Mouse (Mus musculus) common myeloid progenitor, adult 5-6 weeks (primary cell): ENCODE data around the gene Paqr5. TPM values are rescaled to one million over a fixed set of nuclear protein-coding genes. Genes with fewer than 3 reads are reported as not detected.

Source experiments
- ATAC-seq: replicated peaks from 2 replicates; pipeline ENCODE4 v1.8.0; 2016; ENCODE audit warnings: low read depth, mild to moderate bottlenecking, moderate TSS enrichment, inconsistent platforms; ENCODE audit not compliant: poor library complexity, severe bottlenecking
- total RNA-seq: library from RNA; stranded (forward); fragments of 200-1000, 187-1606 nt; gene quantifications from 2 replicates; pipeline ENCODE4 v1.2.3, GENCODE M21; 2017

Paqr5 gene
- total RNA-seq, 1 experiment from 2014 or later: 2.4 TPM

DNA sequence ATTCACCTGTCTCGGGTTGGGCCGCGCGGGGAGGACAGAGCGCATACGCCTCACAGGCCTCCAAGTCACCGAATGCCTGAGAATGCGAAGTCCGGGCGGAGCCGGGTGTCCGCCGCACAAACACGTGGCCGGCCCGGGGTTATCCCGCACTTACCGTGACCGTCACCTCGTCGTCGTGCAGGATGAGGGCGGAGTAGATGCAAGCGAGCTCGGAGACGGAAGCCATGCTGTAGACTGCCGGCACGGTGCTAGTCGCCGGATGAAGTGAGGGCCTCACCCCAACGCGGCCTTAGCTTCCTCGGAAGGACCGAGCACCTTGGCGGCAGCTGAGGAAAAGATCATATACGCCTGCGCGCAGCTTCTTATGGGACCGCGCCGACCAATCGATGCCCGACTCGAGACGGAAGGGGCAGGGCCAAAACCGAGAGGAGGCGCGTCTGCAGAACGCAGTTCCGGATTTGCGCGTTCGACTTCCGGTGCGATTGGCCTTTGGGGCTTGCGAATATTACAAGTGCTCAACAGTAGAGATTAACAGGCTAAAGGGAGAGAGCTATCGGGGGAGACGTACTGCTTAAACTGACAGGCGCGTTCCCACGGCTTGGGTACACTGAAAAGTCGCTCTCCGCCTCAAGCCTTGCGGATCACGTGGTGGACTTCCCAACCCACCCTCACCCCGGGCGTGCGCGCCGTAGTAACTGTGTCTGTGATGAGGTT lies 112.3 kb downstream of the Paqr5 start, which contains the start of gene Rplp1:
Gene Rplp1 (minus strand): TSS at position 340 of the 714 bp plus-strand sequence.
- ATAC-seq: peak; percentile 86

DNA sequence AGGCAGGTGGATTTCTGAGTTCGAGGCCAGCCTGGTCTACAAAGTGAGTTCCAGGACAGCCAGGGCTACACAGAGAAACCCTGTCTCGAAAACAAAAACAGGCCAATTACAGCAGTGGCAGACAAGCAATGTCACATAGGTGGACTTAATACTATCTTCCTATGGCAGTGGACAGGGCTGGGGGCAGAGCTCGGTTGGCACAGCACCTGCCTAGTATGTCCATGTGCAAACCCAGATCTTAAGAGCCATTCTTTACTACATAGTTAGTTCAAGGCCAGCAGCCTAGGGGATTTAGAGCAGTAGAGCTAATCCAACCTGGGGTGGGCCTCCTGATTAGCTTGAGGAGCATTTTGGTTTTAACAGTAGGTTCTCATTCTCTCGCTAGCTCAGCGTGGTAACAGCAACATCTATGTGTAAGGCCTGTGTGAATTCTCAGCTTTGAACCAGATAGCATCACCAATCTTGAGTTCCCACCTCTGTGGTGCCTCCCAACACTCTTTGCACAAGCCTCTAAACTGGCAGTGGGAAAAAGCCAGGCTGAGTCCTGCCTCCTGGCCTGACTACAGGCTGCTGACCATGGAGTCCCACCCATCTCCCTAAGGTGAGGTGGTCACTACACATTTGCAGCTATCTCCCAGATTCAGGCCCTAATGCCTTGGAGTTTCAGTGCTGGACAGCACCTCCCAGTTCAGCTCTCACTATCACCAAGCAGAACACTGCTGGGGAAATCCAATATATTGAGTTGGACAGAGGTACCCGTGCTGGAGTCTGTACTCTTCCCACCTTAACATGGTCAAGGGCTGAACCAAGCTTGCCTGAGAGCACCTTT lies 115.1 kb downstream of the Paqr5 start:
- ATAC-seq: no peak

DNA sequence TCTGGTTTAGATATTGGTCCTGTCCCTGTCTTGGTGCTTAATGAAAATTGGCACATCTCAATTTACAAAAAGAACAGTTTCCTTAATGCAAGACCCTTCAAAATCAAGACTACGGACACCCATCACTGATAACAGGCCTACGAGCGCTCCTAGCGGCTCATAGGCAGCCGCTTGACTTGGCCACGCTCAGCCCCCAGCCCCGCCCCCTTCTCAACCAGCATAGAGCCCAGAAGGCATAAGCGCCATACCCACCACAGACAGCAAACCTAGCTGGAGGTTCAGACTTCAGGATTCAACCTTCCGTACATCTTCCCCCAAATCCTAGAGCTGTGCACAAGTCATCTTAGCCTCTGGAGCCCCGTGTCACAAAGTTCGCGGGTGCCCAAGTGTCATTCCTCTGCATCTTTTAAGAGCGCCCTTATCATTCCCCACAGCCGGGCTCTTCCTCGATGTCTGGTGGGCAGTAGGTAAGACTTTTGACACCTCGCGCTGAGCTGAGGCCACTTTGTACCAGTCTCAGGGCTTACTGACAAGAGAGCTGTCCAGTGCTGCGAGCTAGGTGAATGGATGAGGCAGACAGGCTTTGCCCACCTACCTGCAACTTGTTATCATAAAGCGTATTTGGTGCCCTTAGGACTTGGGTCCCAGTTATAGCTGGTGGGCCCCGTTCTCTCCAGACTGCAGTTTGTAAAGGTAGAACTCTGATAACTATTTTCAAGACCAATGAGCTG lies 116.0 kb downstream of the Paqr5 start:
- no peak for ATAC-seq

GRCm38 (mm10) chr9:61909633-61910032 lies 117.0 kb downstream of the Paqr5 start:
- ATAC-seq: no peak

GRCm38 (mm10) chr9:61908832-61909407 lies 117.7 kb downstream of the Paqr5 start:
- ATAC-seq: no peak

DNA sequence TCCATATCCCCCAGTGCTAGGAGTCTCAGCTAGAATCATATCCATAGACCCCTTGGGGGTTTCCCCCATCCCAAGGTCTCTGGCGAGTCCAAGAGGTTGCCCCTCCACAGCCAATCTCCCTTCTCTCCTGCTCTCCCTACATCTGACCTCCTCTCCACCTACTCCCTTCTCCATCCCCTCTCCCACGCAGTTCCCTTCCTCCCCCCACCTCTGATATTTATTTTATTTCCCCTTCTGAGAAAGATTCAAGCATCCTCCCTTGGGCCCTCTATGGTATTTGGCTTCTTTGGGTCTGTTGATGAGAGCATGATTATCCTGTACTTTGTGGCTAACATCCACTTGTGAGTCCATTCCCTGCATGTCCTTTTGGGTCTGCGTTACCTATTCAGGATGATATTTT lies 118.3 kb downstream of the Paqr5 start:
- ATAC-seq: no peak

DNA sequence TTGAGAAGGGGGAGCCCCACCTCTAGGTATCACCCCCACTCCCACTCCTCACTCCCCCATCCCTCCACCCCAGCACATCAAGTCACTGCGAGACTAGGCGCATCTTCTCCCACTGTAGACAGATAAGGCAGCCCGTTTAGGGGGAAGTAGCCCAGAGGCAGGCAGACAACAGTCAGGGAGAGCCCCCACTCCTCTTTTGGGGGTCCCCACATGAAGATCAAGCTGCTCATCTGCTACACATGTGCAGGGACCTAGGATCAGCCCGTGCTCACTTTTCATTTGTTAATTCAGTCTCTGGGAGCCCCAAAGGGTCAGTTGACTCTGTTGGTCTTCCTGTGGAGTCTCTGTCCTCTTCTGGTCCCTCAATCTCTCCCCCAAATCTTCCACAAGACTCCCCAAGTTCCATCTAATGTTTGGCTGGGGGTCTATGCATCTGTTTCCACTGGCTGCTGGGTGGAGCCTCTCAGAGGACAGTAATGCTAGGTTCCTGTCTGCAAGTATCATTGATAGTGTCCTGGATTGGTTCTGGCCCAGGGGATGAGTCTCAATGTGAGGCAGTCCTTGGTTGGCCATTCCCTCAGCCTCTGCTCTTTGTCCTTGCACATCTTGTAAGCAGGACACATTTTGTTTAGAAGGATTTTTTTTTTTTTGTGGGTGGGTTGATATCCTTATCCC lies 118.9 kb downstream of the Paqr5 start:
- ATAC-seq: no peak

DNA sequence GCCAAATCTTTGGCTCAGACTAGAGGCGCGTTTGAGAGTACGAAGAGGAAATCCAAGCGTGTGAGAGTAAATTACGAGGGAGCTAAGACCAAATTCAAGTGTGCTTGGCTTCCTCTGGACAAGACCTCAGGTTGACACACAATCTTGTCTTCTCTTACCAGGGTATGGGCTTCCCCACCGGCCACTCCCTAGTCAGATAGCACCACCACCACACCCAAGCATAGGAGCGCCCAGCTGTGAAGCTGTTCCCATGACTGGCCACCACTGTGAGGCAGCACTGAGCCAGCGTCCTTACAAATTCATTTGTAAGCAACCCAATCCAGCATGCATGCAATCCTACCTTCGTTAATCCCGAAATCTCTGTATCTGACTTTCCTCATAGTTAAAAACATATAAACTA lies 119.7 kb downstream of the Paqr5 start:
- ATAC-seq: peak; percentile 72

GRCm38 (mm10) chr9:61905576-61905975 lies 121.1 kb downstream of the Paqr5 start:
- ATAC-seq: no peak

DNA sequence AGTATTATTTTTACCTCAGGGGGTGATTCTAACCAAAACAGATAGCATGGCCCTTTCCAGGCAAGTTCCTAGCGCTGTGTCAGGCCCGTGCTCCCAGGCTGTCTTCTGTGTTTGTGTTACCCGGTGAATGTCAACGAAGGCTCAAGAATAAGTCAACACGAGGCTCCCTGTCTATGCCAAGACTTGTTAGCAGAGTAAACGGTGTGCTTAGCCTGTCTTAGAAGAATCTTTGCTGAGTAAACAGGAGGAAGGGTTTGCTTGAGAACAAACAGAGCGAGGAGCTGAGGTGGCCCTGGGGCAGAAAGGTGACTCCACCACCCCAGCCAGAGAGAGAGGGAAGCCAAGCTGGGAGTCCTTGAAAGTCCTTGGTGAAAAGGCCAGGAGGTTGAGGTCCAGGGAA lies 122.5 kb downstream of the Paqr5 start:
- no peak for ATAC-seq

Other genes with a start within 250 kb of the Paqr5 start
- 4,884 and 5,218 TPM in 2 replicates for gene Rplp1, start 112.3 kb downstream of the Paqr5 start, total RNA-seq
- gene Kif23, start 80.1 kb downstream of the Paqr5 start, total RNA-seq: 229 and 241 TPM in 2 replicates
- 11.6 and 12.6 TPM in 2 replicates for gene Glce, start 95.8 kb upstream of the Paqr5 start, total RNA-seq